Mouse (Mus musculus) midbrain, embryonic 12.5 days (tissue): ENCODE data around the gene Cdk7. TPM values are rescaled to one million over a fixed set of nuclear protein-coding genes. Genes with fewer than 3 reads are reported as not detected.
"Not testable (repeated sequence)": the region's sequence is repeated elsewhere in the genome, so short reads cannot be mapped to it uniquely, and the experiment has no call there.

ENCODE experiments used
- ATAC-seq: fragments of 200-750 bp; cut with Nextera tagmentation; 2 replicates; pipeline ENCODE4 v1.8.0; 2017; ENCODE audit warnings: low read depth, moderate TSS enrichment, moderate library complexity; ENCODE audit not compliant: low FRiP score
- H3K27ac ChIP-seq: fragments of 300-500 bp; sonication (generic); replicated peaks from 2 replicates; pipeline ENCODE4 v1.5.1; 2016; ENCODE audit warnings: mild to moderate bottlenecking
- H3K27me3 ChIP-seq: fragments of 300-500 bp; sonication (generic); 2 replicates; pipeline ENCODE4 v1.6.1; 2016; ENCODE audit warnings: mild to moderate bottlenecking
- H3K36me3 ChIP-seq: fragments of 300-500 bp; sonication (generic); 2 replicates; pipeline ENCODE4 v1.6.1; 2016
- H3K4me1 ChIP-seq: fragments of 300-500 bp; sonication (generic); 2 replicates; pipeline ENCODE4 v1.6.1; 2016
- H3K4me2 ChIP-seq: fragments of 300-500 bp; sonication (generic); replicated peaks from 2 replicates; pipeline ENCODE4 v1.6.1; 2016; ENCODE audit warnings: mild to moderate bottlenecking, moderate library complexity
- H3K4me3 ChIP-seq: fragments of 300-500 bp; sonication (generic); 2 replicates; pipeline ENCODE4 v1.5.1; 2016; ENCODE audit warnings: mild to moderate bottlenecking
- H3K9ac ChIP-seq: fragments of 300-500 bp; sonication (generic); replicated peaks from 2 replicates; pipeline ENCODE4 v1.6.1; 2016; ENCODE audit warnings: mild to moderate bottlenecking, moderate library complexity
- H3K9me3 ChIP-seq: fragments of 300-500 bp; sonication (generic); 2 replicates; pipeline ENCODE4 v1.6.1; 2016; ENCODE audit warnings: mild to moderate bottlenecking
- WGBS: fragments of 180-500 bp; shearing (Covaris S2); methylation state at CpG from one replicate; pipeline ENCODE4 v1.1.7; 2016; 5-methylcytosine and 5-hydroxymethylcytosine counted together
- polyA plus RNA-seq: library from polyadenylated mRNA; unstranded; fragments of >200 nt; fragmentation: Nextera tagmentation; extraction: Ambion mirVana; gene quantifications from 2 replicates; pipeline ENCODE4 v1.2.1, GENCODE M21; 2016

Cdk7 gene
- polyA plus RNA-seq, 1 experiment from 2014 or later: 67.5 TPM

- Histone ChIP-seq H3K36me3 (no peaks in the 10 kb centered on the region), H3K4me3 (no peak overlapping the region), H3K27ac (no peak overlapping the region), H3K4me1 (no peaks in the 10 kb centered on the region; the same call in 1 of the 2 replicates), H3K9me3 (no peaks in the 10 kb centered on the region), H3K9ac (no peak overlapping the region), H3K4me2 (no peak overlapping the region), H3K27me3 (no peaks in the 10 kb centered on the region; the same call in 1 of the 2 replicates)
- no peak for ATAC-seq
- 46% methylated on average over 8 of the region's 8 CpGs for WGBS
Observed at GRCm38 (mm10) chr13:100748638-100749037, 17.9 kb upstream of the Cdk7 start.

GRCm38 (mm10) chr13:100746090-100746489 lies 15.4 kb upstream of the Cdk7 start:
- no peak overlapping the region for H3K4me3 ChIP-seq
- no peak overlapping the region for H3K4me2 ChIP-seq
- ATAC-seq: no peak
- no peak overlapping the region for H3K27ac ChIP-seq
- peaks cover 8% of the 10 kb centered on the region; the same call in 1 of the 2 replicates for H3K4me1 ChIP-seq
- no peaks in the 10 kb centered on the region; the same call in 1 of the 2 replicates for H3K27me3 ChIP-seq
- 92% methylated on average over 3 of the region's 3 CpGs for WGBS
- H3K36me3 ChIP-seq: no peaks in the 10 kb centered on the region
- H3K9me3 ChIP-seq: no peaks in the 10 kb centered on the region
- H3K9ac ChIP-seq: no peak overlapping the region

- peak; percentile 97 for ATAC-seq
- H3K4me3 ChIP-seq: peak within 1 kb of the TSS; percentile 87
- under 1% methylated on average over 52 of the region's 52 CpGs for whole genome bisulfite sequencing
- no peaks in the 10 kb centered on the region for H3K36me3 ChIP-seq
- H3K9me3 ChIP-seq: no peaks in the 10 kb centered on the region
- peak within 1 kb of the TSS; percentile 76 for H3K9ac ChIP-seq
- no peaks in the 10 kb centered on the region for H3K27me3 ChIP-seq
- peak within 1 kb of the TSS; percentile 54 for H3K4me2 ChIP-seq
- peak within 1 kb of the TSS; percentile 93 for H3K27ac ChIP-seq
- peaks cover 8% of the 10 kb centered on the region; the same call in 1 of the 2 replicates for H3K4me1 ChIP-seq
Observed at GRCm38 (mm10) chr13:100744036-100744744, 13.5 kb upstream of the Cdk7 start, which contains the start of gene Mrps36. Gene Mrps36 (minus strand): TSS chr13:100744659.

GRCm38 (mm10) chr13:100743346-100744035 lies 12.8 kb upstream of the Cdk7 start:
- no peaks in the 10 kb centered on the region for H3K36me3 ChIP-seq
- H3K4me2 ChIP-seq: peak overlapping the region; percentile 54
- H3K27me3 ChIP-seq: no peaks in the 10 kb centered on the region
- peak overlapping the region; percentile 87 for H3K4me3 ChIP-seq
- peak; percentile 41 for ATAC-seq
- H3K4me1 ChIP-seq: peaks cover 8% of the 10 kb centered on the region; the same call in 1 of the 2 replicates
- H3K9ac ChIP-seq: peak overlapping the region; percentile 76
- WGBS: 68% methylated on average over 11 of the region's 11 CpGs
- peak overlapping the region; percentile 93 for H3K27ac ChIP-seq
- H3K9me3 ChIP-seq: no peaks in the 10 kb centered on the region

- no peak overlapping the region for H3K27ac ChIP-seq
- peaks cover 8% of the 10 kb centered on the region; the same call in 1 of the 2 replicates for H3K4me1 ChIP-seq
- H3K36me3 ChIP-seq: 0 out of 2 replicates have a peak, but pooled peaks cover 4% of the 10 kb centered on the region
- H3K9me3 ChIP-seq: no peaks in the 10 kb centered on the region
- H3K27me3 ChIP-seq: no peaks in the 10 kb centered on the region
- no peak overlapping the region; the same call in 1 of the 2 replicates for H3K9ac ChIP-seq
- 93% methylated on average over 5 of the region's 5 CpGs for WGBS
- ATAC-seq: no peak
- H3K4me3 ChIP-seq: no peak overlapping the region
- H3K4me2 ChIP-seq: no peak overlapping the region
Observed at GRCm38 (mm10) chr13:100742831-100743230, 12.1 kb upstream of the Cdk7 start.

GRCm38 (mm10) chr13:100732756-100733155 lies 2.0 kb upstream of the Cdk7 start:
- peaks cover 12% of the 10 kb centered on the region for H3K4me1 ChIP-seq
- peaks cover 30% of the 10 kb centered on the region for H3K36me3 ChIP-seq
- H3K4me2 ChIP-seq: no peak overlapping the region
- ATAC-seq: no peak
- H3K9ac ChIP-seq: no peak overlapping the region
- no peak overlapping the region for H3K4me3 ChIP-seq
- no peaks in the 10 kb centered on the region for H3K27me3 ChIP-seq
- no peak overlapping the region for H3K27ac ChIP-seq
- H3K9me3 ChIP-seq: no peaks in the 10 kb centered on the region
- 91% methylated on average over 2 of the region's 2 CpGs for WGBS

GRCm38 (mm10) chr13:100731462-100732046 lies 815 bp upstream of the Cdk7 start:
- Histone ChIP-seq H3K4me2 (peak overlapping the region; percentile 79), H3K4me1 (peaks cover 12% of the 10 kb centered on the region), H3K4me3 (peak overlapping the region; percentile 79; the same call in 1 of the 2 replicates), H3K27ac (0 out of 2 replicates have a peak overlapping the region, but pooled peaks have one; percentile 54), H3K36me3 (peaks cover 28% of the 10 kb centered on the region)
- H3K27me3 ChIP-seq, ATAC-seq, H3K9ac ChIP-seq, H3K9me3 ChIP-seq: not testable (repeated sequence)
- WGBS: 83% methylated on average over 6 of the region's 6 CpGs

GRCm38 (mm10) chr13:100730153-100730860 lies 432 bp downstream of the Cdk7 start:
- H3K9ac ChIP-seq: peak overlapping the region; percentile 89
- peaks cover 12% of the 10 kb centered on the region for H3K4me1 ChIP-seq
- peak; percentile 90; the same call in 1 of the 2 replicates for ATAC-seq
- H3K27ac ChIP-seq: peak overlapping the region; percentile 86
- H3K4me2 ChIP-seq: peak overlapping the region; percentile 79
- peaks cover 22% of the 10 kb centered on the region for H3K36me3 ChIP-seq
- no peaks in the 10 kb centered on the region for H3K27me3 ChIP-seq
- no peaks in the 10 kb centered on the region for H3K9me3 ChIP-seq
- WGBS: 2% methylated on average over 30 of the region's 30 CpGs
- peak overlapping the region; percentile 79 for H3K4me3 ChIP-seq

GRCm38 (mm10) chr13:100728530-100728929 lies 2.2 kb downstream of the Cdk7 start:
- ATAC-seq, H3K4me2 ChIP-seq, H3K9me3 ChIP-seq, H3K9ac ChIP-seq, H3K4me3 ChIP-seq, H3K27ac ChIP-seq, H3K27me3 ChIP-seq: not testable (repeated sequence)
- peaks cover 12% of the 10 kb centered on the region for H3K4me1 ChIP-seq
- WGBS: 96% methylated on average over 4 of the region's 4 CpGs
- peaks cover 20% of the 10 kb centered on the region for H3K36me3 ChIP-seq

- Histone ChIP-seq H3K36me3 (peaks cover 20% of the 10 kb centered on the region), H3K27ac (no peak overlapping the region), H3K4me2 (no peak overlapping the region), H3K4me3 (no peak overlapping the region), H3K9me3 (no peaks in the 10 kb centered on the region), H3K4me1 (peaks cover 12% of the 10 kb centered on the region), H3K9ac (no peak overlapping the region), H3K27me3 (no peaks in the 10 kb centered on the region)
- 98% methylated on average over 5 of the region's 5 CpGs for WGBS
- ATAC-seq: no peak
Observed at GRCm38 (mm10) chr13:100728086-100728485, 2.7 kb downstream of the Cdk7 start.

GRCm38 (mm10) chr13:100725194-100725593 lies 5.5 kb downstream of the Cdk7 start:
- Histone ChIP-seq H3K9ac (no peak overlapping the region), H3K9me3 (no peaks in the 10 kb centered on the region), H3K36me3 (peaks cover 40% of the 10 kb centered on the region), H3K27me3 (no peaks in the 10 kb centered on the region), H3K4me3 (no peak overlapping the region), H3K4me1 (peaks cover 12% of the 10 kb centered on the region), H3K27ac (no peak overlapping the region), H3K4me2 (no peak overlapping the region)
- 90% methylated on average over 10 of the region's 10 CpGs for WGBS
- no peak for ATAC-seq
